Mouse (Mus musculus): Measurements from ENCODE around the gene Cyb561d2.

DNA sequence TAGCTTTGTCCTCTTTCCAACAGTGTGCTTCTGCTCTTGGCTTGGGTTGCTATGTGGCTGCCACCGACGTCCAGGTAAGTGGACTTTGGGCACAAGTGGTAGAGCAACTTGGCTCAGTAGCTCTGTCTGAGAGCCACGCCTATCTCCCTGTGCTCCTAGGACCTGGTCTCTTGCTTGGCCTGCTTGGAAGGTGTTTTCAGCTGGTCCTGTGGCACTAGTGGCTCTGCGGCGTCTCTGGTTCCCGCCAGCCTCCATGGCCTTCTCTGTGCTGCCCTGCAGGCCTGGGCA is 48.7 kb upstream of the Cyb561d2 start:
- TF ChIP-seq MAX (IDR thresholded peaks at IDR 0.05; ENCODE audit: low read depth) (no peak), TCF12 (IDR thresholded peaks at IDR 0.05; ENCODE audit: insufficient read depth, poor library complexity, severe bottlenecking) (no peak)
